Mouse (Mus musculus): ENCODE measurements at regions not wholly inside any gene's neighbourhood (a gene's known extent, or its start where the extent isn't known, plus 50 kb on each side); places are given as distances from the start of the nearest gene placed in this dataset.

- DNase-seq: no peak
Observed at GRCm38 (mm10) chr8:49236021-49236821, 392.5 kb upstream of the Tenm3 start.

DNA sequence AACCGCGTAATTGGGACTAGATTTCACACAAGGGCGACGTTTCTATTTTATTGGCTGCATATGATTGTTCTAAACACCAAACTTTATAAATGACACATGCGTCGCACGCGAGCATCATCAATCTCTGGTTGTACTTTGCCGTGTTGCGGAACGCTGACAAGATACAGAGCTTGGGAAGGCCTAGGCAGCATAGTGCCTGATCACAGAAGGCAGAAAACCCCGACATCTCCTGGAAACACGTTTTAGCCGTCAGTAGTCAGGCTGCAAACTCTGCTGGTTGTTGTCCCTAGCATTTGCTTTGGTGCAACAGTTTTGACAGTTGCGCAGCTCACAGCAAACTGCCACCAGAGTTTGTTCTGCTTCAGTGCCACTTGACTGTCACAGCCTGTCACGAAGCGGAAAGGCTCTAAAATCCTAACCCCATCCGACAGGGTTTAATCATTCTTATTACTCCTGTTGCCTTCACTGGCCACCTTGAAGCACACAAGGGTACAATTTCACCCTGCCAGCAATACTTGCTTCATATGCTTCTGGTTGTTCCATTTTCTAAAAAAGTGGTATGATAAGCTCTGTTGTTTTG lies 380.2 kb upstream of the Tenm3 start:
- DNase-seq: peak in 1 of 2 experiments; percentile 4

DNA sequence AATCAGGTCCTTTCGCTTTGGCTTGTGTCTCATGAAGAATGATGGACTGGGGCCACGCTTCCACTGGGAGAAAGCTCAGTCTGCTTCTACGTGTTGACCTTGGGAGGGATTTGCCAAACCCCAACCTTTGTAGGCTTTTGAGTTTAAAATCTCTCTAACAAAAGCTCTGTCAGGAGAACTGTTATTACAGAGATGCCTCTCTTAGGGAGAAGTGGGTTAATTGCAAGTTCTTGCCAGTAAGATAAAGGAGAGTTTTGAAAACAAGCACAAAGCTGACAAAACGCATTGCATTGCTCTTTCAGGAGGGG lies 351.5 kb upstream of the Tenm3 start:
- no peak for DNase-seq

DNA sequence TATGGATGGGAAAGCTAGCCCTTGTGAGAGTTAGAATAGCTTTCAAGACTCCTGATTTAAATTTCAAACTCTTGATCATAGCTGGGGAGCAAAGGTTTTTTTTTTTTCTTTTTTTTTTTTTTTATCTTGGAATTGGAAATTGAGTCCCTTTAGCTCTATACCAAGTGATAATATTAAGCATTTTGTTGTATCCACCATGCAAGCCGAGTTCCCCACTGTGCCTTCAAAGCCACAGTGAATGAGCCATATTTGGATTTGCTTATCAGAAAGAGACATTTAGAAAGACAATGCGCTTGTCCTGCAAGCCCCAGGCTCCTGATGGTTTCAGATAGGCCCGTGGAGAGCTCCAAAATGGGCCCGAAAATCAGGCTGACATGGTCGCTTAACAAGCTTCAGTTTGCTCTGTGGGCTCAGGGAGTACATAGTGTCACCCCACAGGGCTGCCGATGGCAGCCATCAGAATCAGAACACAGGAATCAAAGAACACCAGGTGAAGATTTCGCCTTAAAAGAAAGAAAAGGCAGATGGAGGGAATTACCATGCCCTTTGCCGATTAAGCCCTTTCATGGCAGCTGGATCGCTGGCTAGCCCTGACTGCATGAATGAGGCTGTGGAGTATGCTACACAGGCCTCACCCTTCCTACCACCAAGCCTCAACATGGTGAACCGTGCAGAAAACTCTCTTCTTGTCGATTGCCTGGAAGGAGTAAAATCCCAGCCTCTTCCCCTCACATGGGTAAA lies 351.0 kb upstream of the Tenm3 start:
- no peak for DNase-seq

DNA sequence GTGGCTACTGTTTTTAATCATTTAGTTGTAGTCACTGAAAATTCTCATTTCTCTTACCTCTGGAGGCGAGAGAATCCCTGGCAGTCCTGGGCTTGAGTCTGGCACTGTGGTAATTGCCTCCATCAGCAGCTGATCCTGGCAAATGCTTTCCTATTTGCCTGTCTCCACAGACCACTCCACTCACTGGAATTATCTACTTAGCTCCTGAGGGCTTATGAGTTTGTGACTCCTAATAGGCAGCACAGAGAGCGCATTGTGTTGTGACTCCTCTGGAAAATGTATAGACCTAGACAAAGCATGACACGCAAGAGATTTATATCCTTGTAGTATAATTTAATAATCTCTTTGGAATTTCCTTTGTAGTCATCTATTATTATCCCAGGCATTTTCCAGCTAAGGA lies 343.1 kb upstream of the Tenm3 start:
- no peak for DNase-seq

DNA sequence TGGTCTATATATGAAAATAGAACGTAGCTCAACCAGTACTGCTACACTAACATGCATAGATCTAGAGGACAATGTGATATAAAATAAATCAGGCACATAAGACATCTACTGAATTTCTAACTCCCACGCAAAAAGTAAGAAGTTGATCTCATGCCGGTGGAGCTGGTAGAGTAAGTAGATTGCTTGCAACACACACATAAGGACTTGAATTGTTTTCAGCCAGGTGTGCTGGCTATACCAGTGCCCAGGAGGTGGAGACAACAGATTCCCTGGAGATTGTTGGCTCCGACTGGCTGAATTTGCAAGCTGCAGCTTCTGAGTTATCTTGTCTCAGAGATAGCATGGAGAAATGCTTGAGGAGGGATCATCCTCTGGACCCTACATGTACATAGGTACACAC lies 331.6 kb upstream of the Tenm3 start:
- no peak for DNase-seq

DNA sequence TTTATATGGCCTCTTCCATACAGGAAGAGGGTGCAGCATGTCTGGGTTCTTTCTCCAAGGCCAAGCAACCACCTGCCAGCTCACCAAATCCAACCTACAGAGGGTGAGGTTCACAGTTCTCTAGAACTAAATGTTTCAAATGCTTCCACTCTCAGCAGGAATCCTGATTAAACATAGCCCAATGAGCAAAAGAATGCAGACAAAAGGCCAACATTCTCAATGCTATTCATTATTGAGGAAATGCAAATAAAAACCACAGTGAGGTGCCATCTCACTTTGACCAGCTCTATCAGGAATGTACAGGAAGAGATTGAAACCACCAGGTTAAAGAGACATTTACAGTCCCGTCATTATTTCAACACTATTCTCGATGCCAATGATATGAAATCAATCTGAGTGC lies 331.2 kb upstream of the Tenm3 start:
- no peak for DNase-seq

DNA sequence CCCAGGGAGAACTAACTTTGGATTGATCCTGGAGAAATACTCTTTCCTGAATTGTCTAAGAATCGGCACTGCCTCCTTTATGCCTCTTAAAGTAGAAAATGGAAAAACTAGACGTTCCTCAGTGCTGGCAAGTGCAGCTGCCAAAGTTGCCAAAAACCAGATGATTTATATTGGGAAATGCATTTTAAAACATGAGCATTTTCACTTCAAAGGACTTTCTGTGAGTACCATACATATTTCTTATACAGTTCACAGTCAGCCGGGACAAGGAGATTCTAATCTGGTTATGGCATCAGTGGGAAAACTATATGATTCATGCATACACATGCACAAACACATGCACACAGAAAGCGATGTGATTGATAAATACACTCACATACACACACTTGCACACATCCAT lies 315.6 kb upstream of the Tenm3 start:
- no peak for DNase-seq

DNA sequence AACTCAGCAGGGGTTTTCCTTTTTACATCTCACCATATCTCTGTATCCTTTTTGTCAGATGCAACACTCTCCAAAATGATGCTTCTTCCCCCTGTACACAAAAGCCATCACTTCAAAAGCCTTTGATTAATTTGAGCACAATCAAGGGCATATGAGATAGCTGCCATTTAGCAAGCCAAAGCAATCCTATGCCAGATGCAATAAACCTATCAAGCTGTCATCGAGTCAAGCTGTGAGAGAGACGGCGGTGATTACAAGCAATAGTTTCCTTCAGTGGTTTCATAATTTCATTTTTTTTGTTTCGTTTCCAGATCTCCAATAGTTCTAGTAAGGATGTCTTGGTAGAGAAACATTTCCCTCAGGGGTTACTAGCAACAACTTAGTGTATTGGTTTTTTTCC lies 314.4 kb upstream of the Tenm3 start:
- no peak for DNase-seq

GRCm38 (mm10) chr8:49136503-49137044 lies 292.8 kb upstream of the Tenm3 start:
- no peak for DNase-seq

- DNase-seq: no peak
Observed at GRCm38 (mm10) chr8:49109095-49109494, 265.3 kb upstream of the Tenm3 start.

- no peak for DNase-seq
Observed at GRCm38 (mm10) chr8:49108665-49109064, 264.9 kb upstream of the Tenm3 start.

- no peak for DNase-seq
Observed at GRCm38 (mm10) chr8:49106531-49106930, 262.8 kb upstream of the Tenm3 start.

DNA sequence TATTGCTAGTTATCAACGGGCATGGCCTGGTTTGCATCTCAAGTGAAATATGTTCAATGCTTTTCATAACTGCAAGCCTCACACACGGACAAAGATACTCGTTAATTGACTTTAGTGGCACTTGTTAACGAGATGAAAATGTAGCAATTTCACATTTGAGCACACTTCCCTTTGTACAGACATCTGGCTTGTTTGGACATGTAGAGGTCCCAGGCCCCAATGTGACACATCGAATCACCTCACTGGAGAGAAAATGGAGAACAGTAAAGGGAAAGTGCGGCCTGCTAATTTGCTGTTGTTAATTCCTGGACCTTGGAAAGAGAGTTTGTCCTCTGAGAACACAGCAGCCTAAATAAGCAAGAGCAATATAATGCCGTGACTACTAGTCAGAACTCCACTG lies 257.4 kb upstream of the Tenm3 start:
- no peak for DNase-seq

DNA sequence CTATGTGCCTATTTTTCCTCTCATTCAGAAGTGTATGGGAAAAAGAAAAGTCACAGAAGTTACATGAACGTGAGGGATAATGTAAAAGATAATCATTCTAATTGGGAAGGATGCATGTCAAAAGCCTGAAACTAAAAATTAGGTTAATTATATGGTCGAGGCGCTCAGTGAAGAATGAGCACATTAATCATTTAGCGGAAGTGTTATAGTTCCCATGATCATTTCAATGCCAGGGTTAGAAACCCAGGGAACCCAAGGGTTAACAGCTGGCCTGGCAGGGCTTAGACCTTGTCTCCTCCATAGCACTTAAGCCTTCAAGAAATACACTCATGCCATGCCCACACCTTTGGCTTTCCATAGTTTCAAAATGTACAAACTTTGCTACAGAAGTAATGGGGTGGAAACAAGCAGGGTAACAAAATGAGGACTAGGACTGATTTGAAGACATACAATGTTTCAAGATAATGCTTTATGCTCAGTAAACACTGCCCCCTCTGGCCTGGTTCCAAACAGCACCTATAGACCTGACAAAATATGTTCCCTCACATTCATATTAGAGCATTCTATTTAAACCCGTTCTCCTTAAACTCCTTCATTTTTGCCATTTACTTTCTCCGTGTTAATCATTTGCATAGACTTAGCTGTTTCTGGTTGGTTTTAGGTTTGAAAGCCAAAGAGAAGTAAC lies 240.6 kb upstream of the Tenm3 start:
- DNase-seq: no peak

DNA sequence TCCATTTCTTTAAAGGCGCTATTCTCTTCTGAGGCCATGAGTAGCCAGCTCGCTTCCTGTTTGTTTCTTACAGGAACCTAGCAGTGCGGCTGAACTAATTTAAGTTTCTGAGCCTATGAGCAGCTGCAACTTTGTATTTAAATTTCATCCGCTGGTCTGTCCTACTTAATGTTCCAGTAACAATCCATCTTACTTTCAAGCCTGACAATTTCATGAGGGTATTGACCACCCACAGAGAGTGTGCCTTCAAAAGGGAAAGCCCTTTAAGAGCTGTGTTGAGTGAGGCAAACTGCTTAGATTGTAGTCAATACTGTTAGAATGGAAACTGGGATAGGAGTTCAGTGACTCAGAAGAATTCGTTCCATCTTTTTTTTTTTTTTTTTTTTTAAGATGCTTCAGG lies 225.7 kb upstream of the Tenm3 start:
- no peak for DNase-seq

- no peak for DNase-seq
Observed at GRCm38 (mm10) chr8:49063256-49063655, 219.5 kb upstream of the Tenm3 start.

DNA sequence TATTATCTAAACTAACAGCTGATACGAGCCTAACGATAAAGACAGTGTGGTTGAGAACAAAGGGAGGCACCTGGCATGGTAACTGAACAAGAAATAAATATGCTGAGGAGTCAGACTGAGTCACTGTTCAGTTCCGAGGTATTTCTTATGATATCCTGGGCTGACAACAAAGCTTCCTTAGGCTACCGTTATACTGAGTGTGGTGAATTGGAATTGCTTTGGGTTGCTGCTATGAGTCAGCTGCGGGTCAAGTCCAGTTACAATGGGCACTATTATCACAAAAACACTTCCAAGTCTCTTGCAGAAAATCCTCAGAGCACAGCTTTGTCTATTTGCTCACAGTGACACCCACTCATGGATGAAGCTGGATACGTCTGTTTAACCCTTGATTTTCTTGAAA lies 199.5 kb upstream of the Tenm3 start:
- DNase-seq: no peak

GRCm38 (mm10) chr8:49035970-49036700 lies 192.4 kb upstream of the Tenm3 start:
- DNase-seq: no peak

DNA sequence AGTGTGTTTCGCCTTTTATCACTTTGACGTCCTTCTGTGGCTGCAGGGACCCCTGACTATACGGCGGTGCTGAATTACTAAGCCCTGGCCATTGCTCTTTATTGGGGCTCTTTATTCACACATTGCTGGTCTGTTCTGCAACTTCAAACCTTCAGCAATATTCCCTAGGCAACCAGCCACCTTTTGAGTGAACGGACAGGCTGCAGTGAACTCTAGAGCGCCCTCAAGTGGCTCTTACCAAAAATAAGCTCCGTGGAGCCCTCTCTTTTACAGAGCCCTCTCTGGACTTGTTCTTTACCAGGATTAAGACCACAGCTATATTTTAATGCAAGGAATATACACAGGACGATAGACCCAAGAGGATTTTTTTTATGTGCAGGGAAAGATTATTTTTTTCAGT lies 191.8 kb upstream of the Tenm3 start:
- peak; percentile 11 to 27 for DNase-seq

GRCm38 (mm10) chr8:49030255-49030654 lies 186.5 kb upstream of the Tenm3 start:
- DNase-seq: no peak

- DNase-seq: no peak
Observed at GRCm38 (mm10) chr8:49017741-49018140, 174.0 kb upstream of the Tenm3 start.
